Mouse (Mus musculus): ENCODE results near the gene Sco2. TPM values are rescaled to one million over a fixed set of nuclear protein-coding genes. Genes with fewer than 3 reads are reported as not detected.

Gene Sco2
- 7.4 TPM in 2 replicates for polyA plus RNA-seq (2014; fragmentation: Nextera tagmentation; extraction: Ambion mirVana)

DNA sequence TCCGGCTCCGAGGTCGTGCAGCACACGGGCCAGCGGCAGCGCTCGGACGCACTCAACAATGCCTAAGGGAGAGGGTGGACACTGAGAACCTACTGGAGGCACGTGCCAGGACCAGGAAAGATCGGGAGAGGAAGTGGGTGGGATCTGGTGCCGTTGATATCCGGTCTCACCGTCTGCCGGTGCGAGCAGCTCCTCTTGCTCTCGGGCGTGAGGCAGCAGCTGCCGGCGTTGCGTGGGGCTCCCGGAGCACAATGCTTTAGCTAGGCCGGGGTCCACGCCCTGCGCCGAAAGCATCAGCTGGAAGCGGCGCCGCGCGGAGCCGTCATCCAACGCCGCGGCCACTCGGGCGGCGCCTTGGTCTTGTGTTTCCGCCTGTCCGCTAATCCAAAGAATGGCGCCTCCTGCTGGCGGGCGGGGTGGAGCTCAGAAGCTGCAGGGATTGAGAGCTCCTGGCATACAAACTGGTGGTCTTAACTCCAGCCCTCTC is at the start of gene Sco2:
Gene Sco2 (minus strand): TSS at position 85 of the 487 bp plus-strand sequence.
- Histone ChIP-seq H3K9me3 (replicated peaks; ENCODE audit: control insufficient read depth, low read length) (no peaks in the 10 kb centered on the region), H3K4me3 (ENCODE audit: low read depth, low read length) (peak within 1 kb of the TSS; percentile 72), H3K27me3 (ENCODE audit: control insufficient read depth, insufficient read depth, low read length) (peaks cover 29% of the 10 kb centered on the region), H3K27ac (ENCODE audit: low read depth, low read length) (peak within 1 kb of the TSS; percentile 94), H3K36me3 (ENCODE audit: control insufficient read depth, insufficient read depth, low read length) (peaks cover 28% of the 10 kb centered on the region), H3K4me2 (peak within 1 kb of the TSS; percentile 82), H3K4me1 (ENCODE audit: control insufficient read depth, insufficient read depth, low read length) (peaks cover 17% of the 10 kb centered on the region), H3K9ac (ENCODE audit: low read depth, low read length) (peak within 1 kb of the TSS; percentile 79)
- WGBS (ENCODE audit: insufficient replicate concordance): under 1% methylated on average over 42 of the region's 42 CpGs
- peak; percentile 79 for ATAC-seq (replicated peaks; ENCODE audit: insufficient number of reproducible peaks, low FRiP score, low TSS enrichment)

DNA sequence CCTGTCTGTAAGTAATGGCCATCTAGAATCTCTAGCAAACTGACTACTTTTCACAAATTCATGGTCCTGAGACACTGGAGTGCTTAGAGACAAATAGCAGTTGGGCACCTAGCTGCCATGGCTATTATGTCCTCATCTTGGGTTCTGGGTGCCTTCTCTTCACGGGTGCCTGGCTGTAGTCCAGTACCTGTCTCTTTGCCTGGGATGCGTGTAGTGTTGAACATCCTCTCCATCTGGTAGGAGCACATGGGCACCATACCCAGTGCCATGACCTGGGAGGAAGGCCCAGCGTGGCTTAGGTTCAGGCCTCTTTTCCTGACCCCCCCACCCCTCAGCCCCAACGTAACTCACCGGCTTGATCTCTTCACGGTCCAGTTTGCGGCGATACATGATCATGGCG is 48.3 kb upstream of the Sco2 start:
- H3K36me3 ChIP-seq (ENCODE audit: control insufficient read depth, insufficient read depth, low read length): peaks cover 13% of the 10 kb centered on the region
- peaks cover 20% of the 10 kb centered on the region for H3K4me1 ChIP-seq (ENCODE audit: control insufficient read depth, insufficient read depth, low read length)
- no peak overlapping the region for H3K4me2 ChIP-seq
- no peaks in the 10 kb centered on the region for H3K27me3 ChIP-seq (ENCODE audit: control insufficient read depth, insufficient read depth, low read length)
- no peaks in the 10 kb centered on the region for H3K9me3 ChIP-seq (replicated peaks; ENCODE audit: control insufficient read depth, low read length)
- 93% methylated on average over 9 of the region's 9 CpGs for WGBS (ENCODE audit: insufficient replicate concordance)
- no peak overlapping the region for H3K27ac ChIP-seq (ENCODE audit: low read depth, low read length)
- H3K9ac ChIP-seq (ENCODE audit: low read depth, low read length): no peak overlapping the region
- ATAC-seq (replicated peaks; ENCODE audit: insufficient number of reproducible peaks, low FRiP score, low TSS enrichment): no peak
- H3K4me3 ChIP-seq (ENCODE audit: low read depth, low read length): no peak overlapping the region

DNA sequence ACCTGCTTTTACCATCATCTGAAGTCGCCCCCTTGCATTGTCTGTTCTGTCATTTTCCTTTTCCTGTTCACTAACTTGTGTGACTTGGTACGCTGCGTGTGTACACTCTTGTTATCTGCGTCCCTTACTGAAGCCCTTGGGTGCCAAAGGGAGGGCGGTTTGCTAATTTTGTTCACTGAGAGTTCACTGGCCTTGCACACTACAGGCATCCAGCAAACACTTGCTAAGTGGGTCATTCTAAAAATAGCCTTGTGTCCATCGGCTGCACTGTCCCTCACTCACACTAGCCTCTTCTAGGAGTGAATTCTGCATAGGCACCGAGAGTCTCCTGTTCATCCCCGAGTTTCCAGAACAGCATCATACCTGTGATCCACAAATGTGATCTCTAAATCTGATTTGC is 41.6 kb upstream of the Sco2 start:
- Histone ChIP-seq H3K4me1 (ENCODE audit: control insufficient read depth, insufficient read depth, low read length) (peaks cover 3% of the 10 kb centered on the region), H3K27me3 (ENCODE audit: control insufficient read depth, insufficient read depth, low read length) (no peaks in the 10 kb centered on the region), H3K27ac (ENCODE audit: low read depth, low read length) (peak overlapping the region; percentile 75), H3K9ac (ENCODE audit: low read depth, low read length) (no peak overlapping the region), H3K4me2 (no peak overlapping the region), H3K9me3 (replicated peaks; ENCODE audit: control insufficient read depth, low read length) (no peaks in the 10 kb centered on the region), H3K36me3 (ENCODE audit: control insufficient read depth, insufficient read depth, low read length) (peaks cover 14% of the 10 kb centered on the region; the same call in 1 of the 2 replicates), H3K4me3 (ENCODE audit: low read depth, low read length) (no peak overlapping the region)
- ATAC-seq (replicated peaks; ENCODE audit: insufficient number of reproducible peaks, low FRiP score, low TSS enrichment): peak; percentile 57
- 56% methylated on average over 8 of the region's 8 CpGs for WGBS (ENCODE audit: insufficient replicate concordance)

DNA sequence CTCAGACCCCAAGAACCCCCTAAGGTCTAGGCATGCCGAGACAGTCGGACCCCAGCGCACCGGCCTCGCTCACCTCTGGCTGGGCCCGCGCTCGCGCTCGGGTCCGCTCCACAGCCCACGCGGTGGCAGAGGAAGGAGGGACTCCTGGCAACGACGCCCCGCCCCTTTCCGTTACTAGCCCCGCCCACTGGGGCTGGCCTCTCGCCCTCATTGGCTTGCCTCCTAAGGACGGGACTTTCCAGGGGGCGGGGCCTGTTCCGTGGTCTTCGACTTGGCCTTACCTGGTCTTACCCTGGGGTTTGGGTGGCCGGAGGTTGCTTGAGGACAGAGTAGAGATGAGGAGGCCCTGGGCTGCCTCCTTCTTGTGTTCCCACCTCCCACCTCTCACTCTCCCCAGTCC is 36.5 kb upstream of the Sco2 start, which contains the start of gene Syce3:
Gene Syce3 (minus strand): TSS at position 386 of the 400 bp plus-strand sequence.
- no peak within 1 kb of the TSS for H3K27ac ChIP-seq (ENCODE audit: low read depth, low read length)
- H3K9me3 ChIP-seq (replicated peaks; ENCODE audit: control insufficient read depth, low read length): peaks cover 7% of the 10 kb centered on the region; the same call in 1 of the 2 replicates
- no peak within 1 kb of the TSS for H3K9ac ChIP-seq (ENCODE audit: low read depth, low read length)
- peak; percentile 42; the same call in 1 of the 2 replicates for ATAC-seq (replicated peaks; ENCODE audit: insufficient number of reproducible peaks, low FRiP score, low TSS enrichment)
- no peaks in the 10 kb centered on the region for H3K36me3 ChIP-seq (ENCODE audit: control insufficient read depth, insufficient read depth, low read length)
- H3K4me3 ChIP-seq (ENCODE audit: low read depth, low read length): no peak within 1 kb of the TSS
- no peaks in the 10 kb centered on the region for H3K4me1 ChIP-seq (ENCODE audit: control insufficient read depth, insufficient read depth, low read length)
- no peaks in the 10 kb centered on the region for H3K27me3 ChIP-seq (ENCODE audit: control insufficient read depth, insufficient read depth, low read length)
- no peak within 1 kb of the TSS for H3K4me2 ChIP-seq
- 73% methylated on average over 16 of the region's 24 CpGs for WGBS (ENCODE audit: insufficient replicate concordance)

DNA sequence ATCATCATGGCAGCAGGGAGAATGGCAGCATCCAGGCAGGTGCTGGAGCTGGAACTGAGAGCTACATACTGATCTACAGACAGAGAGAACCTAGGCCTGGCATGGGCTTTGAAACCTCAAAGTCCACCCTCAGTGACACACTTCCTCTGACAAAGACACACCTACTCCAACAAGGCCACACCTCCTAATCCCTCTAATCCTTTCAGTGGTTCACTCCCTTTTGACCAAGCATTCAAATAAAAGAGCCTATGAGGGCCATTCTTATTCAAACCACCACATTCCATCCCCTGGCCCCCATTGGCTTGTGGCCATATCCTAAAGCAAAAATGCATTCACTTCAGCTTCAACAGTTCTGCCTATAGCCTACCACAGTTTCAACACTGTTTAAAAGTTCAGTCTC is 33.0 kb upstream of the Sco2 start:
- H3K9me3 ChIP-seq (replicated peaks; ENCODE audit: control insufficient read depth, low read length): peaks cover 7% of the 10 kb centered on the region; the same call in 1 of the 2 replicates
- no peak overlapping the region for H3K4me2 ChIP-seq
- H3K27me3 ChIP-seq (ENCODE audit: control insufficient read depth, insufficient read depth, low read length): no peaks in the 10 kb centered on the region
- no peaks in the 10 kb centered on the region for H3K4me1 ChIP-seq (ENCODE audit: control insufficient read depth, insufficient read depth, low read length)
- H3K9ac ChIP-seq (ENCODE audit: low read depth, low read length): no peak overlapping the region
- no peak for ATAC-seq (replicated peaks; ENCODE audit: insufficient number of reproducible peaks, low FRiP score, low TSS enrichment)
- H3K36me3 ChIP-seq (ENCODE audit: control insufficient read depth, insufficient read depth, low read length): no peaks in the 10 kb centered on the region
- H3K4me3 ChIP-seq (ENCODE audit: low read depth, low read length): no peak overlapping the region
- H3K27ac ChIP-seq (ENCODE audit: low read depth, low read length): no peak overlapping the region

DNA sequence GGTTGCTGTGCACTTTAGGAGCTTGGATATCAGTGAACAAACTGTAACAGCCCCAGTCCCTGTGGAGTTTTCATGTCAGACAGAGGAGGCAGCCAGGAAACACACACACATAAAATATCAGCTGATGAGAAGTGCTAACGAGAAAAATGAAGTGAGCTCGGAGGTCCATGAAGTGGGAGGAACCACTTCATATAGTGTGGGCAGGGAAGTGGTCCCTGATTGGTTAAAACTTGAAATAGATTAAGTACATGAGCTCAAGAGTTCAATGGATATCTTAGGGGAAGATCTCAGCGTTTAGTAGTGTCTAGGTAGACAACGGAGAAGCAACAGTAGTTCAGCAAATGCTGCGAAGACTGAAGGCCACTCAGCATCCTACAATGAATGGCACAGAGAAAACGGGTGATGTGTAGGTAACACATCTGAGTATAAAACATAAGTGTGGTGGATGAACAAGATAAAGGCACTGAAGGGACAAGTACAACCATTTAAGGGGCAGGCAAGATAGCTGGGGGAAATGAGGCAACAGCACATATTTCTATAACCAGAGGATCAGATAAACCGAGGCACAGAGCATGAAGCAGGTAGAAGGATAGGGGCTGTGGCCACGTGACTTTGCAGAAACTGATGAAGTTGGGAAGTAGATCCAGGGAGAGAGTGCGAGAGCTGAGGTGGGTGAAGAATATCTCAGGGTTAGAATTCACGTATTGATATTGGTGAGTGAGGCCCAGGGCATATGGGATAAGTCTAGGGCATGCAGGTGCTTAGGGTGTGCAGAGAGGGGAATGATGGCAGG is 31.4 kb upstream of the Sco2 start:
- 80% methylated on average over 10 of the region's 10 CpGs for WGBS (ENCODE audit: insufficient replicate concordance)
- no peak overlapping the region for H3K27ac ChIP-seq (ENCODE audit: low read depth, low read length)
- no peak overlapping the region for H3K4me2 ChIP-seq
- no peaks in the 10 kb centered on the region for H3K27me3 ChIP-seq (ENCODE audit: control insufficient read depth, insufficient read depth, low read length)
- peaks cover 7% of the 10 kb centered on the region; the same call in 1 of the 2 replicates for H3K9me3 ChIP-seq (replicated peaks; ENCODE audit: control insufficient read depth, low read length)
- no peaks in the 10 kb centered on the region for H3K36me3 ChIP-seq (ENCODE audit: control insufficient read depth, insufficient read depth, low read length)
- H3K4me3 ChIP-seq (ENCODE audit: low read depth, low read length): no peak overlapping the region
- ATAC-seq (replicated peaks; ENCODE audit: insufficient number of reproducible peaks, low FRiP score, low TSS enrichment): no peak
- H3K9ac ChIP-seq (ENCODE audit: low read depth, low read length): no peak overlapping the region
- H3K4me1 ChIP-seq (ENCODE audit: control insufficient read depth, insufficient read depth, low read length): no peaks in the 10 kb centered on the region

DNA sequence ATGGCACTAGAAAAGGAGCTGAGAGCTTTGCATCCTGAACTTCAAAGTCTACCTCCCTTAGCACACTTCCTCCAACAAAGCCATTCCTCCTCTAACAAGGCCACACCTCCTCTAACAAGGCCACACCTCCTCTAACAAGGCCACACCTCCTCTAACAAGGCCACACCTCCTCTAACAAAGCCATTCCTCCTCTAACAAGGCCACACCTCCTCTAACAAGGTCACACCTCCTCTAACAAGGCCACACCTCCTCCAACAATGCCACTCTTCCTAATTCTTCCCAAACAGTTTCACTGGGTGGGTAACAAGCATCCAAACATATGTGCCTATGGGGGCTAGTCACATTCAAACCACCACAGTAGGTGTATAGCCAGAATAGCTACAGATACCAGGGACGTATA is 28.8 kb upstream of the Sco2 start:
- Histone ChIP-seq H3K9ac (ENCODE audit: low read depth, low read length) (no peak overlapping the region), H3K27ac (ENCODE audit: low read depth, low read length) (no peak overlapping the region), H3K36me3 (ENCODE audit: control insufficient read depth, insufficient read depth, low read length) (no peaks in the 10 kb centered on the region), H3K9me3 (replicated peaks; ENCODE audit: control insufficient read depth, low read length) (0 out of 2 replicates have a peak, but pooled peaks cover 2% of the 10 kb centered on the region), H3K4me3 (ENCODE audit: low read depth, low read length) (no peak overlapping the region), H3K4me1 (ENCODE audit: control insufficient read depth, insufficient read depth, low read length) (no peaks in the 10 kb centered on the region), H3K4me2 (no peak overlapping the region), H3K27me3 (ENCODE audit: control insufficient read depth, insufficient read depth, low read length) (no peaks in the 10 kb centered on the region)
- 85% methylated on average over 1 of the region's 1 CpGs for WGBS (ENCODE audit: insufficient replicate concordance)
- ATAC-seq (replicated peaks; ENCODE audit: insufficient number of reproducible peaks, low FRiP score, low TSS enrichment): no peak

DNA sequence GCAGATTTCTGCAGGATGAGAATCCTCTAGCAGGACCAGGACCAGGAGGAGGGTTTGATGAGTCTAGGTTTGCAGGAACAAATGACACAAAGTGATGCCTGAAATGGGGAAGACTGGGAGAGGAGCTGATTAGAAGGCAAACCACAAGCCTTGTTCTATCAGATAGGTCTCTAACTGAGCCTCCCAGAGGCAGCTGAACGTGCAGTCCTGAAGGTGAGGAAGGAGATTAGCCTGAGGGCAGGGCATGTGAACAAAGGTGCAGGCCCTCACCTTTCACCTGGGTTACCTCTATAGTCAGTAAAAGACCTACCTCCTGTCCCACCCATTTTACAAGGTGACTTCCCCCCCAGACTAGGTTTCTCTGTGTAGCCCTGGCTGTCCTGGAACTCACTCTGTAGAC is 26.1 kb upstream of the Sco2 start:
- Histone ChIP-seq H3K4me3 (ENCODE audit: low read depth, low read length) (no peak overlapping the region), H3K4me2 (no peak overlapping the region), H3K36me3 (ENCODE audit: control insufficient read depth, insufficient read depth, low read length) (no peaks in the 10 kb centered on the region), H3K9me3 (replicated peaks; ENCODE audit: control insufficient read depth, low read length) (no peaks in the 10 kb centered on the region), H3K9ac (ENCODE audit: low read depth, low read length) (no peak overlapping the region), H3K27me3 (ENCODE audit: control insufficient read depth, insufficient read depth, low read length) (no peaks in the 10 kb centered on the region), H3K27ac (ENCODE audit: low read depth, low read length) (no peak overlapping the region), H3K4me1 (ENCODE audit: control insufficient read depth, insufficient read depth, low read length) (no peaks in the 10 kb centered on the region)
- 52% methylated on average over 1 of the region's 1 CpGs for WGBS (ENCODE audit: insufficient replicate concordance)
- no peak for ATAC-seq (replicated peaks; ENCODE audit: insufficient number of reproducible peaks, low FRiP score, low TSS enrichment)

DNA sequence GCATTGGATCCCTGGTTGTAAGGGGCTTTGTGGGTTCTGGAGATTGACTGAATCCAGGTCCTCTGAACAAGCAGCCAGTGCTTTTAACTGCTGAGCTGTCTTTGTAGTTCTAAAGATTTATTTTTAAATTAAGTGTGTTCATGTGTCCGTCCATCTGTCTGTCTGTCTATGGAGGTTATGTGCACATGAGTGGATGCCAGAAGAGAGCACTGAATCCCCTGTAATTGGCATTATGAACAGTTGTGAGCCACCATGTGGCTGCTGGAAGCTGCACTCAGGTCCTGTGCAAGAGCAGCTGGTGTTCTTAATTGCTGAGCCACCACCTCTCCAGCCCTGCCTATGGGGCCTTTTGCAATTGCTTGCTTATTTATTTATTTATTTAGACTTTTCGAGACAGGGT is 24.5 kb upstream of the Sco2 start:
- ATAC-seq (replicated peaks; ENCODE audit: insufficient number of reproducible peaks, low FRiP score, low TSS enrichment): no peak
- Histone ChIP-seq H3K9me3 (replicated peaks; ENCODE audit: control insufficient read depth, low read length) (no peaks in the 10 kb centered on the region), H3K36me3 (ENCODE audit: control insufficient read depth, insufficient read depth, low read length) (no peaks in the 10 kb centered on the region), H3K4me1 (ENCODE audit: control insufficient read depth, insufficient read depth, low read length) (no peaks in the 10 kb centered on the region), H3K9ac (ENCODE audit: low read depth, low read length) (no peak overlapping the region), H3K27ac (ENCODE audit: low read depth, low read length) (no peak overlapping the region), H3K4me3 (ENCODE audit: low read depth, low read length) (no peak overlapping the region), H3K4me2 (no peak overlapping the region), H3K27me3 (ENCODE audit: control insufficient read depth, insufficient read depth, low read length) (no peaks in the 10 kb centered on the region)
- 79% methylated on average over 2 of the region's 2 CpGs for WGBS (ENCODE audit: insufficient replicate concordance)
